Mouse (Mus musculus) MEL (cell line): ENCODE results near the gene Pabpn1l. TPM values are rescaled to one million over a fixed set of nuclear protein-coding genes. Genes with fewer than 3 reads are reported as not detected.
A peak's percentile ranks its signal among the peaks of the same experiment; 100 is the strongest.

Experiments
- DNase-seq: peaks from one replicate; pipeline ENCODE4 v3.0.0; 2011; ENCODE audit warnings: low read depth, low spot score
- H3K27ac ChIP-seq: 2 replicates; pipeline ENCODE4 v1.5.1; 2012; ENCODE audit warnings: low read depth, mild to moderate bottlenecking, control low read depth, low read length, moderate library complexity; ENCODE audit not compliant: control insufficient read depth
- H3K27me3 ChIP-seq, 2 experiments: fragments of 150-350 bp in 1 of 2; sonication (generic) in 1 of 2; 2 replicates each; pipeline ENCODE4 v1.6.1; 2012; ENCODE audit warnings: low read length in 2 of 2, mild to moderate bottlenecking in 2 of 2, improper control_type of control experiment in 1 of 2, moderate library complexity in 1 of 2; ENCODE audit not compliant: insufficient read depth in 2 of 2, control insufficient read depth in 1 of 2
- H3K36me3 ChIP-seq, 2 experiments: 2 replicates each; pipeline ENCODE4 v1.6.1; 2012 to 2014; ENCODE audit warnings: low read length in 2 of 2, improper control_type of control experiment in 1 of 2, inconsistent platforms in 1 of 2, mild to moderate bottlenecking in 1 of 2; ENCODE audit not compliant: insufficient read depth in 2 of 2, control insufficient read depth in 1 of 2
- H3K4me1 ChIP-seq, 2 experiments: fragments of 150-350 bp in 1 of 2; sonication (generic) in 1 of 2; 2 replicates each; pipeline ENCODE4 v1.6.1; 2012; ENCODE audit warnings: low read length in 2 of 2, improper control_type of control experiment in 1 of 2, mild to moderate bottlenecking in 1 of 2; ENCODE audit not compliant: insufficient read depth in 2 of 2, control insufficient read depth in 1 of 2
- H3K4me3 ChIP-seq, 2 experiments: fragments of 150-350 bp in 1 of 2; sonication (generic) in 1 of 2; 2 replicates each; pipeline ENCODE4 v1.5.1; 2012; ENCODE audit warnings: low read depth in 2 of 2, low read length in 2 of 2, mild to moderate bottlenecking in 2 of 2, moderate library complexity in 2 of 2, control low read depth in 1 of 2, improper control_type of control experiment in 1 of 2; ENCODE audit not compliant: control insufficient read depth in 1 of 2, insufficient read depth in 1 of 2
- H3K79me2 ChIP-seq: 2 replicates; pipeline ENCODE4 v1.6.1; 2012; ENCODE audit warnings: mild to moderate bottlenecking, low read length, moderate library complexity; ENCODE audit not compliant: control insufficient read depth, poor library complexity, insufficient read depth
- H3K9ac ChIP-seq: 2 replicates; pipeline ENCODE4 v1.6.1; 2012; ENCODE audit warnings: low read depth, mild to moderate bottlenecking, control low read depth, low read length, moderate library complexity; ENCODE audit not compliant: control insufficient read depth, poor library complexity, severe bottlenecking
- H3K9me3 ChIP-seq: fragments of 150-350 bp; sonication (generic); replicated peaks from 2 replicates; pipeline ENCODE4 v1.6.1; 2012; ENCODE audit warnings: mild to moderate bottlenecking, low read length, improper control_type of control experiment, moderate library complexity; ENCODE audit not compliant: insufficient read depth
- CHD1 ChIP-seq: IDR thresholded peaks from 2 replicates; pipeline ENCODE4 v1.6.1; 2012; ENCODE audit warnings: low read depth, mild to moderate bottlenecking, inconsistent platforms, low read length, improper control_type of control experiment
- ELF1 ChIP-seq: IDR thresholded peaks from 2 replicates; pipeline ENCODE4 v1.6.1; 2014; ENCODE audit warnings: low read depth, mild to moderate bottlenecking, inconsistent platforms, low read length, improper control_type of control experiment, moderate library complexity
- ETS1 ChIP-seq: IDR thresholded peaks from 2 replicates; pipeline ENCODE4 v1.6.1; 2012; ENCODE audit warnings: low read depth, mild to moderate bottlenecking, inconsistent platforms, low read length, improper control_type of control experiment, moderate library complexity
- GABPA ChIP-seq: IDR thresholded peaks from 2 replicates; pipeline ENCODE4 v1.6.1; 2012; ENCODE audit warnings: low read depth, mild to moderate bottlenecking, inconsistent platforms, low read length, improper control_type of control experiment, moderate library complexity
- GATA1 ChIP-seq: IDR thresholded peaks from 2 replicates; pipeline ENCODE4 v1.6.1; 2011; ENCODE audit warnings: low read depth, low read length, improper control_type of control experiment
- HCFC1 ChIP-seq: IDR thresholded peaks from 2 replicates; pipeline ENCODE4 v1.6.1; 2012; ENCODE audit warnings: low read depth, mild to moderate bottlenecking, inconsistent platforms, low read length, improper control_type of control experiment, moderate library complexity
- NRF1 ChIP-seq: IDR thresholded peaks from 2 replicates; pipeline ENCODE4 v1.6.1; 2014; ENCODE audit warnings: low read depth, mild to moderate bottlenecking, inconsistent platforms, low read length, improper control_type of control experiment, moderate library complexity; ENCODE audit not compliant: poor library complexity, insufficient read depth, severe bottlenecking
- POLR2AphosphoS2 ChIP-seq: IDR thresholded peaks from 2 replicates; pipeline ENCODE4 v1.6.1; 2011; ENCODE audit warnings: low read length, improper control_type of control experiment
- RAD21 ChIP-seq: IDR thresholded peaks from 2 replicates; pipeline ENCODE4 v1.6.1; 2011; ENCODE audit warnings: mild to moderate bottlenecking, low read depth, low read length, improper control_type of control experiment
- RCOR1 ChIP-seq: IDR thresholded peaks from 2 replicates; pipeline ENCODE4 v1.6.1; 2012; ENCODE audit warnings: low read depth, mild to moderate bottlenecking, inconsistent platforms, low read length, improper control_type of control experiment
- SMC3 ChIP-seq: IDR thresholded peaks from 2 replicates; pipeline ENCODE4 v1.6.1; 2011; ENCODE audit warnings: low read depth, low read length, improper control_type of control experiment
- TAL1 ChIP-seq: IDR thresholded peaks from 2 replicates; pipeline ENCODE4 v1.6.1; 2012; ENCODE audit warnings: mild to moderate bottlenecking, inconsistent platforms, low read length, moderate library complexity, mixed read lengths
- TBP ChIP-seq: IDR thresholded peaks from 2 replicates; pipeline ENCODE4 v1.8.0; 2011; ENCODE audit warnings: low read depth, low read length, improper control_type of control experiment
- TCF12 ChIP-seq: IDR thresholded peaks from 2 replicates; pipeline ENCODE4 v1.6.1; 2014; ENCODE audit warnings: low read depth, mild to moderate bottlenecking, inconsistent platforms, low read length, improper control_type of control experiment, moderate library complexity
- USF1 ChIP-seq: IDR thresholded peaks from 2 replicates; pipeline ENCODE4 v1.6.1; 2014; ENCODE audit warnings: low read depth, mild to moderate bottlenecking, inconsistent platforms, low read length, improper control_type of control experiment, moderate library complexity
- ZC3H11A ChIP-seq: IDR thresholded peaks from 2 replicates; pipeline ENCODE4 v1.6.1; 2012; ENCODE audit warnings: low read depth, mild to moderate bottlenecking, inconsistent platforms, low read length, improper control_type of control experiment
- ZMIZ1 ChIP-seq: IDR thresholded peaks from 2 replicates; pipeline ENCODE4 v1.6.1; 2012; ENCODE audit warnings: low read depth, mild to moderate bottlenecking, inconsistent platforms, low read length, improper control_type of control experiment, moderate library complexity
- ZNF384 ChIP-seq: IDR thresholded peaks from 2 replicates; pipeline ENCODE4 v1.6.1; 2012; ENCODE audit warnings: low read depth, mild to moderate bottlenecking, inconsistent platforms, low read length, improper control_type of control experiment
- polyA plus RNA-seq, 2 experiments: library from polyadenylated mRNA; stranded (reverse) in 1 of 2; unstranded in 1 of 2; fragments of >175 nt in 1 of 2; fragments of >200 nt in 1 of 2; gene quantifications; 2 replicates each; pipeline versions ENCODE4 v1.2.1 to v1.2.4; 2012; ENCODE audit warnings: low replicate concordance in 2 of 2, low read depth in 1 of 2; ENCODE audit not compliant: insufficient read length in 2 of 2, insufficient read depth in 1 of 2, missing spikeins in 1 of 2
- total RNA-seq: library from RNA; depleted of rRNA; stranded (reverse); fragments of 300-350 nt; gene quantifications from 2 replicates; pipeline ENCODE4 v1.2.3, GENCODE M21; 2012

The Pabpn1l gene
- total and polyA plus RNA-seq, 3 experiments, result 0.15 TPM; not detected in 2

GRCm38 (mm10) chr8:122626896-122627295 is 4.4 kb upstream of the Pabpn1l start:
- H3K27ac ChIP-seq, result no peak overlapping the region
- H3K9ac ChIP-seq, result no peak overlapping the region
- no peak for DNase-seq
- H3K79me2 ChIP-seq, result no peaks in the 10 kb centered on the region
- TF ChIP-seq ELF1, result 0 out of 2 replicates have a peak, but pooled peaks have one; percentile 35
- TF ChIP-seq ETS1, result no peak
- TF ChIP-seq NRF1, result no peak
- no peak for TF ChIP-seq CHD1
- TF ChIP-seq RAD21, result no peak
- peak; percentile 29; the same call in 1 of the 2 replicates for TF ChIP-seq SMC3
- H3K4me1 ChIP-seq, result no peaks in the 10 kb centered on the region
- no peaks in the 10 kb centered on the region for H3K9me3 ChIP-seq
- H3K36me3 ChIP-seq, result peaks cover 0 to 2% of the 10 kb centered on the region in 2 experiments; a peak in 1 of 4 replicates
- H3K27me3 ChIP-seq, result no peaks in the 10 kb centered on the region
- H3K4me3 ChIP-seq, result no peak overlapping the region

- no peaks in the 10 kb centered on the region for H3K79me2 ChIP-seq
- TF ChIP-seq GABPA, result no peak
- TF ChIP-seq GATA1, result no peak
- TF ChIP-seq POLR2AphosphoS2, result no peak; the same call in 1 of the 2 replicates
- no peak for TF ChIP-seq USF1
- TF ChIP-seq ZMIZ1, result no peak
- no peak for TF ChIP-seq RCOR1
- TF ChIP-seq ZC3H11A, result no peak
- TF ChIP-seq TCF12, result no peak
- TF ChIP-seq ZNF384, result no peak
- no peak for TF ChIP-seq TAL1
- no peak for TF ChIP-seq HCFC1
- TF ChIP-seq CHD1, result no peak
- no peak for TF ChIP-seq TBP
- TF ChIP-seq RAD21, result no peak
- H3K4me3 ChIP-seq, result no peak overlapping the region
- peaks cover 0 to 2% of the 10 kb centered on the region in 2 experiments; a peak in 1 of 4 replicates for H3K36me3 ChIP-seq
- no peaks in the 10 kb centered on the region for H3K4me1 ChIP-seq
- no peak overlapping the region for H3K9ac ChIP-seq
- H3K27me3 ChIP-seq, result no peaks in the 10 kb centered on the region
- no peak overlapping the region for H3K27ac ChIP-seq
- no peaks in the 10 kb centered on the region for H3K9me3 ChIP-seq
- DNase-seq, result no peak
These were observed 3.3 kb upstream of the Pabpn1l start for GRCm38 (mm10) chr8:122625811-122626210.
